In genomic region chr5:113596252-113596651, GRCm38 (mm10) we compare ENCODE assay signal across 17 mouse cellular contexts.
"Had no signal": no experiment of that assay in that cellular context is flagged by ENCODE, and none has a peak within 500 bp of the region (broad histone marks: within the 10 kb centered on the region; RNA-seq: fewer than 3 reads in every experiment).

No protein-coding gene starts in this region.

- H3K4me1 ChIP-seq: liver, embryonic 12.5 days; liver, embryonic 15.5 days had no signal

- H3K27me3 ChIP-seq: limb, embryonic 13.5 days; liver, embryonic 15.5 days; midbrain, embryonic 12.5 days; midbrain, embryonic 15.5 days had no signal

- H3K9ac ChIP-seq: limb, embryonic 13.5 days; liver, embryonic 12.5 days; liver, embryonic 15.5 days; midbrain, embryonic 12.5 days; midbrain, embryonic 15.5 days had no signal

- H3K27ac ChIP-seq: kidney, postnatal 0 days; layer of hippocampus, adult 2 months; limb, embryonic 13.5 days; liver, embryonic 12.5 days; liver, embryonic 15.5 days; midbrain, embryonic 12.5 days; midbrain, embryonic 15.5 days had no signal

- DNase-seq: kidney, adult 9 months; kidney, postnatal 25 days; layer of hippocampus, adult 9-11 months; liver; lung, adult 2 months; lung, postnatal 14 days; lung, postnatal 4 days; thymus, postnatal 25 days had no signal

- H3K36me3 ChIP-seq: limb, embryonic 10.5 days; limb, embryonic 13.5 days; liver, embryonic 12.5 days; liver, embryonic 15.5 days; midbrain, embryonic 12.5 days; midbrain, embryonic 15.5 days had no signal

- H3K9me3 ChIP-seq: limb, embryonic 10.5 days; limb, embryonic 13.5 days; liver, embryonic 12.5 days; liver, embryonic 15.5 days; midbrain, embryonic 12.5 days; midbrain, embryonic 15.5 days had no signal

- H3K4me2 ChIP-seq: limb, embryonic 13.5 days; liver, embryonic 12.5 days; liver, embryonic 15.5 days; midbrain, embryonic 12.5 days; midbrain, embryonic 15.5 days had no signal

- H3K4me3 ChIP-seq: layer of hippocampus, adult 2 months; limb, embryonic 10.5 days; limb, embryonic 13.5 days; liver, embryonic 12.5 days; liver, embryonic 15.5 days; midbrain, embryonic 12.5 days; midbrain, embryonic 15.5 days; myocyte had no signal

- ATAC-seq: liver, embryonic 12.5 days; midbrain, embryonic 15.5 days had no signal
